Mouse (Mus musculus): ENCODE measurements around the gene Vmn2r32. TPM values are rescaled to one million over a fixed set of nuclear protein-coding genes. Genes with fewer than 3 reads are reported as not detected.
"Not testable (repeated sequence)": the region's sequence is repeated elsewhere in the genome, so short reads cannot be mapped to it uniquely, and the experiment has no call there.

Gene Vmn2r32
- not detected in 2 replicates for polyA plus RNA-seq (2014; fragmentation: Nextera tagmentation; extraction: Ambion mirVana)

DNA sequence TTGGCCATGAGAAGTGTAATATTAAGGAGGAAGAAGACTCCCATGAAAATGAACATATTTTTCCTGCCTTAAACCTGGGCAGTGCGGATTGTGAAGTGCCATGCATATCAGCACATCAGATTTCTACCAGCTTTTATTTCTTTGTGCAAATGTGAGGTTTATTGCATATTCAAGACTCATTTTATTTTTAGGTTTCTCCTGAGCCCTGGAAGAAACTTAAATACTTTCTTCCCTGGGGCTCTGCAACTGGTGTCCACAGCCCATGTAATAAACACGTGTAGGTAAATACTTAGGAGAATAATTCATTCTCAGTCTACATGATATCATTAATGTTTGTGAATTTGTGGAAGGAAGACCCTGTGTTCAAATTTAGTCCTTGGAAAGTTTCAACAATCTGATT lies at the start of gene Vmn2r32:
Gene Vmn2r32, minus strand, starts transcription at position 101 of the 400 bp plus-strand sequence.
- H3K4me3 ChIP-seq (ENCODE audit: low read depth, low read length); H3K27ac ChIP-seq (ENCODE audit: low read depth, low read length); H3K36me3 ChIP-seq (ENCODE audit: control insufficient read depth, insufficient read depth, low read length); H3K27me3 ChIP-seq (ENCODE audit: control insufficient read depth, insufficient read depth, low read length); H3K4me1 ChIP-seq (ENCODE audit: control insufficient read depth, insufficient read depth, low read length); ATAC-seq (ENCODE audit: low read depth); H3K9ac ChIP-seq (replicated peaks; ENCODE audit: low read depth, low read length); H3K9me3 ChIP-seq (ENCODE audit: control insufficient read depth, low read length); H3K4me2 ChIP-seq (ENCODE audit: low read depth, low read length): not testable (repeated sequence)
- WGBS, result no CpG with 5 or more reads among the region's 2 CpGs

Other genes starting within 250 kb of the Vmn2r32 start
- 1.0 and 2.5 TPM in 2 replicates for gene Vmn2r29, start 232.7 kb downstream of the Vmn2r32 start, polyA plus RNA-seq (2014; fragmentation: Nextera tagmentation; extraction: Ambion mirVana)
- 9.7 and 16.2 TPM in 2 replicates for gene Gm45844, start 201.7 kb downstream of the Vmn2r32 start, polyA plus RNA-seq (2014; fragmentation: Nextera tagmentation; extraction: Ambion mirVana)
- gene Clcn4, start 179.2 kb downstream of the Vmn2r32 start, polyA plus RNA-seq (2014; fragmentation: Nextera tagmentation; extraction: Ambion mirVana), result 188 and 193 TPM in 2 replicates
- not detected in 2 replicates for gene Vmn2r30, start 142.4 kb downstream of the Vmn2r32 start, polyA plus RNA-seq (2014; fragmentation: Nextera tagmentation; extraction: Ambion mirVana)
- gene Gm45783, start 105.4 kb downstream of the Vmn2r32 start, polyA plus RNA-seq (2014; fragmentation: Nextera tagmentation; extraction: Ambion mirVana), result not detected in 2 replicates
- not detected in 2 replicates for gene Vmn2r31, start 80.3 kb downstream of the Vmn2r32 start, polyA plus RNA-seq (2014; fragmentation: Nextera tagmentation; extraction: Ambion mirVana)
- gene Vmn2r33, start 86.8 kb upstream of the Vmn2r32 start, polyA plus RNA-seq (2014; fragmentation: Nextera tagmentation; extraction: Ambion mirVana), result not detected in 2 replicates
- gene Vmn2r34, start 209.5 kb upstream of the Vmn2r32 start, polyA plus RNA-seq (2014; fragmentation: Nextera tagmentation; extraction: Ambion mirVana), result not detected in 2 replicates

All from neural tube, embryonic 14.5 days (tissue).